ENCODE assay signal across 16 mouse cellular contexts in the genomic region with DNA sequence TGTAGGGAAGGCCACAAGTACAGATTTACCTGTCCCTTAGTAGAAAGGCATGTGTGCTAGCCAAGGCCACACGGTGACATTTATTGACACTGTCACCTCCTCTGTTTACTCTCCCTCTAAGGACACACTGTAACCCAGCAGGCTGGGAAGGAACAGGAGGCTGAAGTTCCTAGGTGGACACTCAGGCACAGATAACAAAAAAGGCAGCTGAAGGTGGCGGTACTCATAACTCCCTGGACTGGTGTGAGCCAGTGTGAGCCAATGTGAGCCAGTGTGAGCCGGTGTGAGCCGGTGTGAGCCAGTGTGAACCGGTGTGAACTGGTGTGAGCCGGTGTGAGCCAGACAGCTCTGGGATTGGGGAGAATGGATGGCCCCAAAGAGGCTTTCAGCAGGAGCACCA.
A peak's percentile ranks its signal among the peaks of the same experiment; 100 is the strongest.
DNase-seq lines count a peak whose midpoint lies in the region; ATAC-seq and TF ChIP-seq lines count a peak whose summit lies in the region.
"Had no signal": no experiment of that assay in that cellular context is flagged by ENCODE, and none has a peak within 500 bp of the region (broad histone marks: within the 10 kb centered on the region; RNA-seq: fewer than 3 reads in every experiment).

No protein-coding gene starts in this region.

- WGBS in heart, embryonic 11.5 days (ENCODE audit: insufficient replicate concordance) = 90% methylated on average over 6 of the region's 6 CpGs
- WGBS in lung, postnatal 0 days = 68% methylated on average over 6 of the region's 6 CpGs
- WGBS in liver, postnatal 0 days (ENCODE audit: insufficient replicate concordance) = 84% methylated on average over 6 of the region's 6 CpGs

- H3K9me3 ChIP-seq in heart, embryonic 11.5 days (replicated peaks; ENCODE audit: control insufficient read depth, low read length) = no peaks in the 10 kb centered on the region
- H3K9me3 ChIP-seq in lung, postnatal 0 days (ENCODE audit: low read length) = no peaks in the 10 kb centered on the region
- no peaks in the 10 kb centered on the region for H3K9me3 ChIP-seq in liver, postnatal 0 days (ENCODE audit: low read length)
- H3K9me3 ChIP-seq: embryonic facial prominence, embryonic 15.5 days; limb, embryonic 10.5 days had no signal

- no peak for DNase-seq in heart, postnatal 4 days
- DNase-seq in lung, postnatal 0 days (ENCODE audit: low spot score) = no peak
- DNase-seq in lung, postnatal 14 days = no peak
- DNase-seq in liver, postnatal 0 days = peak; percentile 54
- DNase-seq in right cerebral cortex, postnatal 25 days = no peak
- no peak for DNase-seq in spleen, adult 18-20 months
- DNase-seq: cerebellum, adult 2 months; heart, adult 11 months; kidney, adult 18-20 months; layer of hippocampus, postnatal 36 days had no signal

- H3K4me3 ChIP-seq in heart, embryonic 11.5 days (ENCODE audit: low read depth, low read length) = no peak overlapping the region
- H3K4me3 ChIP-seq in lung, postnatal 0 days (ENCODE audit: low read depth, low read length) = no peak overlapping the region
- H3K4me3 ChIP-seq in cortical plate, adult 2 months (ENCODE audit: insufficient read depth, low read length) = no peak overlapping the region
- peak overlapping the region; percentile 33 for H3K4me3 ChIP-seq in liver, postnatal 0 days (ENCODE audit: low read depth, low read length)
- H3K4me3 ChIP-seq: embryonic facial prominence, embryonic 15.5 days; limb, embryonic 10.5 days had no signal

- TF ChIP-seq CTCF in lung, postnatal 0 days (IDR thresholded peaks at IDR 0.05) = no peak
- no peak for TF ChIP-seq CTCF in cortical plate, adult 2 months (IDR thresholded peaks at IDR 0.05; ENCODE audit: extremely low read depth, insufficient read depth, low read length)
- no peak for TF ChIP-seq CTCF in liver, postnatal 0 days (IDR thresholded peaks at IDR 0.05; ENCODE audit: low read depth)

- H3K9ac ChIP-seq in heart, embryonic 11.5 days (ENCODE audit: low read depth, low read length) = no peak overlapping the region
- no peak overlapping the region for H3K9ac ChIP-seq in lung, postnatal 0 days (replicated peaks; ENCODE audit: low read depth)
- H3K9ac ChIP-seq in liver, postnatal 0 days (replicated peaks) = peak overlapping the region; percentile 47
- H3K9ac ChIP-seq: embryonic facial prominence, embryonic 15.5 days had no signal

- H3K4me1 ChIP-seq in heart, embryonic 11.5 days (ENCODE audit: control insufficient read depth, insufficient read depth, low read length) = peaks cover 13% of the 10 kb centered on the region
- no peaks in the 10 kb centered on the region for H3K4me1 ChIP-seq in lung, postnatal 0 days (ENCODE audit: insufficient read depth, low read depth, low read length)
- H3K4me1 ChIP-seq in cortical plate, adult 2 months (ENCODE audit: control insufficient read depth, insufficient read depth, low read length) = no peaks in the 10 kb centered on the region
- peaks cover 29% of the 10 kb centered on the region for H3K4me1 ChIP-seq in liver, postnatal 0 days (ENCODE audit: insufficient read depth)
- H3K4me1 ChIP-seq: embryonic facial prominence, embryonic 15.5 days had no signal

- ATAC-seq in heart, embryonic 11.5 days (replicated peaks; ENCODE audit: insufficient number of reproducible peaks, low FRiP score, low TSS enrichment) = peak; percentile 9; the same call in 1 of the 2 replicates
- peak; percentile 43 for ATAC-seq in lung, postnatal 0 days
- peak; percentile 26 for ATAC-seq in liver, postnatal 0 days
- ATAC-seq: forebrain, embryonic 14.5 days had no signal

- H3K36me3 ChIP-seq in heart, embryonic 11.5 days (ENCODE audit: control insufficient read depth, insufficient read depth, low read length) = no peaks in the 10 kb centered on the region
- no peaks in the 10 kb centered on the region for H3K36me3 ChIP-seq in lung, postnatal 0 days (ENCODE audit: insufficient read depth, low read length)
- no peaks in the 10 kb centered on the region; the same call in 1 of the 2 replicates for H3K36me3 ChIP-seq in liver, postnatal 0 days (replicated peaks; ENCODE audit: insufficient read depth, low read length)
- H3K36me3 ChIP-seq: embryonic facial prominence, embryonic 15.5 days; limb, embryonic 10.5 days had no signal

- TF ChIP-seq POLR2A in cortical plate, adult 2 months (IDR thresholded peaks at IDR 0.05; ENCODE audit: extremely low read depth, insufficient read depth, low read length) = no peak

- TF ChIP-seq EP300 in lung, postnatal 0 days (IDR thresholded peaks at IDR 0.05) = no peak
- TF ChIP-seq EP300 in liver, postnatal 0 days (IDR thresholded peaks at IDR 0.05; ENCODE audit: low read depth) = peak; percentile 47

- H3K27me3 ChIP-seq in heart, embryonic 11.5 days (ENCODE audit: control insufficient read depth, insufficient read depth, low read length) = no peaks in the 10 kb centered on the region
- no peaks in the 10 kb centered on the region for H3K27me3 ChIP-seq in lung, postnatal 0 days (replicated peaks; ENCODE audit: insufficient read depth, low read length)
- H3K27me3 ChIP-seq in liver, postnatal 0 days (ENCODE audit: insufficient read depth, low read length) = no peaks in the 10 kb centered on the region
- H3K27me3 ChIP-seq: embryonic facial prominence, embryonic 15.5 days had no signal

- H3K4me2 ChIP-seq in heart, embryonic 11.5 days = peak overlapping the region; percentile 24; the same call in 1 of the 2 replicates
- no peak overlapping the region for H3K4me2 ChIP-seq in lung, postnatal 0 days (replicated peaks; ENCODE audit: low read depth, low read length)
- H3K4me2 ChIP-seq in liver, postnatal 0 days (ENCODE audit: low read depth, low read length) = peak overlapping the region; percentile 55
- H3K4me2 ChIP-seq: embryonic facial prominence, embryonic 15.5 days; midbrain, embryonic 11.5 days had no signal

- H3K27ac ChIP-seq in heart, embryonic 11.5 days (ENCODE audit: low read depth, low read length) = peak overlapping the region; percentile 1; the same call in 1 of the 2 replicates
- H3K27ac ChIP-seq in lung, postnatal 0 days (ENCODE audit: low read length) = no peak overlapping the region
- H3K27ac ChIP-seq in cortical plate, adult 2 months (ENCODE audit: insufficient read depth, low read length) = 0 out of 2 replicates have a peak overlapping the region, but pooled peaks have one; percentile 78
- peak overlapping the region; percentile 68 for H3K27ac ChIP-seq in liver, postnatal 0 days (ENCODE audit: low read depth)
- H3K27ac ChIP-seq: embryonic facial prominence, embryonic 15.5 days; limb, embryonic 10.5 days had no signal
